Mouse (Mus musculus) ES-Bruce4 (cell line): ENCODE results near the gene Mfap4.

ENCODE experiments used
- CTCF ChIP-seq: IDR thresholded peaks from one replicate; pipeline ENCODE4 v1.8.1; 2011; ENCODE audit warnings: low read depth, low read length
- POLR2A ChIP-seq: IDR thresholded peaks from one replicate; pipeline ENCODE4 v1.8.1; 2011; ENCODE audit warnings: low read length; ENCODE audit not compliant: insufficient read depth

DNA sequence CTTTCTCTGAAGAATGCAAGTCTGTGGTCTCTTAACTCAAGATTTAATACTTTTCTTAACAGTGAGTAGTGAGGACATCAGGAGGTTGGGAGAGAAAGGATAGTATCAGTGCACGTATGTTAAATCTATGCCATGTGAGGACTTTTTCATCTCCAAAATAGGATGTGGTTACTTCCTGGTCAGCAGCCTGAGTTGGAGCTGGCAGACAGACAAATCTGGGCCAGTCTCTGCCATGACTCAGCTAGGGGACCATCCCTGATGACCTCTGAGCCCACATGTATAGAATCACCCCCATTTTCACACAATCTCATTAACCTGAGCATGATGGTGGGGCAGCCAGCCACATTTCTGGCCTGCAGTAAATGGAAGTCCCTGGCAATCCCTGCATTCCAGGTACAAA lies 32.7 kb downstream of the Mfap4 start:
- TF ChIP-seq CTCF: no peak
- no peak for TF ChIP-seq POLR2A
